Mouse (Mus musculus) ES-E14 (cell line): ENCODE results near the gene Macf1.

Experiments
- CHD2 ChIP-seq: IDR thresholded peaks from 2 replicates; pipeline ENCODE4 v1.6.1; 2014; ENCODE audit warnings: mild to moderate bottlenecking, low read depth, low read length, inconsistent platforms
- HCFC1 ChIP-seq: IDR thresholded peaks from 2 replicates; pipeline ENCODE4 v1.6.1; 2012; ENCODE audit warnings: low read length, inconsistent platforms, borderline replicate concordance; ENCODE audit not compliant: insufficient read depth
- MAFK ChIP-seq: IDR thresholded peaks from 2 replicates; pipeline ENCODE4 v1.6.1; 2014; ENCODE audit warnings: mild to moderate bottlenecking, low read depth, low read length, inconsistent platforms; ENCODE audit not compliant: insufficient read depth
- ZNF384 ChIP-seq: IDR thresholded peaks from 2 replicates; pipeline ENCODE4 v1.6.1; 2012; ENCODE audit warnings: low read depth, low read length, inconsistent platforms

DNA sequence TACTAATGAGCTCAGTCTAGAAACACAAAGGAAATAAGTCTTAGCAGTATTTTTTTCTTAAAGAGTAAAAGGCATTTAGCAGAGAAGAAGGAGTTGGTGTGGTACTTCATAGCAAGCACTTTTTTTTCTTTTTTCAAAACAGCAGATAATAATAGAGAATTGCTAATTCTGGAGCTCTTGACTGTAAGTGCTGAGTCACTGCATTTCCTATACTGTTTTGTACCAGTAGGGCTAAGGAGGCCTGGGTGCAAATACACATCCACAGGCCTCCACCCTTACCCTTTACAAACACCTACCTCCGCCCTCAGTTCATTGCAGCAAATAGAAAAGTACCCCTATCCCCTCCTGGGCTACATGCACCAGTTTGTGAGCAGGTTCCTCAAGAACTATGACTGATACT is 17.6 kb downstream of the Macf1 start:
- TF ChIP-seq HCFC1: no peak
- TF ChIP-seq CHD2: no peak
- peak; percentile 96 for TF ChIP-seq MAFK
- TF ChIP-seq ZNF384: no peak
